Mouse (Mus musculus): ENCODE measurements around the gene Mrnip. TPM values are rescaled to one million over a fixed set of nuclear protein-coding genes. Genes with fewer than 3 reads are reported as not detected.

Mrnip gene
- polyA plus RNA-seq, 1 experiment from 2014 or later, result 12.8 TPM

- 64% methylated on average over 4 of the region's 4 CpGs for WGBS
- Histone ChIP-seq H3K4me2 (peak overlapping the region; percentile 51; the same call in 1 of the 2 replicates), H3K4me3 (no peak overlapping the region), H3K9ac (0 out of 2 replicates have a peak overlapping the region, but pooled peaks have one; percentile 11), H3K27me3 (replicated peaks) (no peaks in the 10 kb centered on the region), H3K27ac (replicated peaks) (no peak overlapping the region), H3K9me3 (no peaks in the 10 kb centered on the region), H3K4me1 (peaks cover 44% of the 10 kb centered on the region), H3K36me3 (no peaks in the 10 kb centered on the region)
- ATAC-seq (ENCODE audit: extremely low read depth, insufficient number of reproducible peaks, low FRiP score, low TSS enrichment), result no peak
Observed at GRCm38 (mm10) chr11:50216724-50217366, 42.6 kb downstream of the Mrnip start.

DNA sequence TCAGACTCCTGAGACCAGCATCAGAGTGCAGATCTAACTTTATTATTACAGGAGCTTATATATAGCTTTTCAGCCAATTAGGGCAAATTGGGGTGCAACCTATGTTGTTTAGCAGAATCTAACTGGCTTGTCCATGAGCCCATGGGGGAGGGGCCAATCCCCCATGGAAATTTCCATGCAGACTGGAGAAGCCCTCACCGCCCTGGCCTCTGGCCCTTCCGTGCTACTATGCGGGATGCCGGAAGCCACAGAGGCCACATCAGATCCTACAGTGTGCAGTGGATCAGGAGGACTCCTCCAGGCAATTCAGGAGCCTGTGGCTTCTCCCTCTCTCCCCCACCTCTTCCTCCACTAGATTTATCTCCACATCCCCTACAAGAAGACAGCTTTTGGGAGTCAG is 43.6 kb downstream of the Mrnip start:
- ATAC-seq (ENCODE audit: extremely low read depth, insufficient number of reproducible peaks, low FRiP score, low TSS enrichment), result no peak
- Histone ChIP-seq H3K4me1 (peaks cover 35% of the 10 kb centered on the region), H3K4me2 (no peak overlapping the region), H3K36me3 (no peaks in the 10 kb centered on the region), H3K27me3 (replicated peaks) (no peaks in the 10 kb centered on the region), H3K9me3 (no peaks in the 10 kb centered on the region), H3K9ac (no peak overlapping the region), H3K4me3 (no peak overlapping the region), H3K27ac (replicated peaks) (peak overlapping the region; percentile 36; the same call in 1 of the 2 replicates)
- WGBS, result 53% methylated on average over 4 of the region's 4 CpGs

DNA sequence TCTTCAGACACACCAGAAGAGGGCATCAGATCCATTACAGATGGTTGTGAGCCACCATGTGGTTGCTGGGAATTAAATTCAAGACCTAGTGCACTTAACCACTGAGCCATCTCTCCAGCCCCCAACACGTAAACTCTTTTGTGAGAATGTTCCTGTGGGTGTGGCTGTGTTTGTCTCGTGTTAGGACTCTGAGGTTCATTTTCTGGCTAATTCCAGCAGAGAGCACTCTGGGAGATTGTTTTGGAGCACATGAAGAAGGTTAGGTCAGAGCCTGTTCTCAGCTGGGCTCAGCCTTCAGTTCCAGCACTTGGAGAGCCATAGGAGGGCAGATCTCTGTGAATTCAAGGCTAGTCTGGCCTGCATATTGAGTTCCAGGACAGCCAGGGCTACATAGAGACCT is 45.6 kb downstream of the Mrnip start:
- Histone ChIP-seq H3K36me3 (no peaks in the 10 kb centered on the region), H3K27ac (replicated peaks) (no peak overlapping the region), H3K9me3 (no peaks in the 10 kb centered on the region), H3K4me2 (no peak overlapping the region), H3K9ac (no peak overlapping the region), H3K27me3 (replicated peaks) (no peaks in the 10 kb centered on the region), H3K4me1 (peaks cover 39% of the 10 kb centered on the region), H3K4me3 (no peak overlapping the region)
- no peak for ATAC-seq (ENCODE audit: extremely low read depth, insufficient number of reproducible peaks, low FRiP score, low TSS enrichment)
- 56% methylated on average over 2 of the region's 2 CpGs for WGBS

DNA sequence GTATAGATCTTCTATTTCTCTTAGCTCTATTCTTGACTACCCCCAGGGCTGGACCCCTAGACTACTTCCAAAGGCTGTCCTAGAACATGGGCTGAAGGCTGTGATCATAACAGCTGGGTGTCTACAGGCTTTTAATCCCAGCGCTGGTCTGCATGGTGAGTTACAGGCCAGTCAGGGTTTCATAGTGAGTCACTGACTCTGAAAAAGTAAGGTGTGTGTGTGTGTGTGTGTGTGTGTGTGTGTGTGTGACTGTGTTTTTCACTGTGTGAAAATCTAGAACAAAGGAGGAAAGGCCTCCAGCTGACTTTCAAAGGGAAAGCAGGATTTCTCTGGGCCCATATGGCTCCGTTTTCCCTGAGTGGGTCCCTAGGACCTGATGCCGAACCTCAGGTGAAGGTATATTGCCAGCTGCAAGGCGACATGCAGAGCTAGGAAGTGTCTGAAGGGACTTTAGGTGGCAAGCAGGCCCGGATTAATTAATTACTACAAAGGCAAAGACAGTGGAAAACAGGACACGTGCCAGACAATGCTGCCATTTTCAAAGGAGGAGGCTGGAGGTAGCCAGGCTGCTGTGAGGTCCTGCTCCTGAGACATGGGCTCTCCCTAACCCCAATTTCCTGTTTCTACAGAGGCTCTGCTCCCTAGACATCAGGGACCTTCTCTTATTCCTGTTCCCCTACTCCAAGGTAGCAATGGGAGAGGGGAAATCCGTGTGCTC is 48.5 kb downstream of the Mrnip start:
- peaks cover 39% of the 10 kb centered on the region for H3K4me1 ChIP-seq
- no peak for ATAC-seq (ENCODE audit: extremely low read depth, insufficient number of reproducible peaks, low FRiP score, low TSS enrichment)
- no peak overlapping the region for H3K4me3 ChIP-seq
- no peaks in the 10 kb centered on the region; the same call in 1 of the 2 replicates for H3K27me3 ChIP-seq (replicated peaks)
- H3K4me2 ChIP-seq, result peak overlapping the region; percentile 95; the same call in 1 of the 2 replicates
- no peak overlapping the region for H3K27ac ChIP-seq (replicated peaks)
- H3K9ac ChIP-seq, result no peak overlapping the region
- 60% methylated on average over 7 of the region's 7 CpGs for WGBS
- H3K36me3 ChIP-seq, result no peaks in the 10 kb centered on the region
- H3K9me3 ChIP-seq, result no peaks in the 10 kb centered on the region

- H3K9me3 ChIP-seq, result no peaks in the 10 kb centered on the region
- peak overlapping the region; percentile 98 for H3K9ac ChIP-seq
- H3K4me1 ChIP-seq, result peaks cover 43% of the 10 kb centered on the region
- H3K27me3 ChIP-seq (replicated peaks), result no peaks in the 10 kb centered on the region; the same call in none of the 2 replicates
- H3K36me3 ChIP-seq, result no peaks in the 10 kb centered on the region
- H3K4me3 ChIP-seq, result peak overlapping the region; percentile 93
- H3K4me2 ChIP-seq, result peak overlapping the region; percentile 95
- 6% methylated on average over 17 of the region's 17 CpGs for WGBS
- H3K27ac ChIP-seq (replicated peaks), result peak overlapping the region; percentile 88
- ATAC-seq (ENCODE audit: extremely low read depth, insufficient number of reproducible peaks, low FRiP score, low TSS enrichment), result no peak
Observed at GRCm38 (mm10) chr11:50223783-50224662, 49.8 kb downstream of the Mrnip start.

GRCm38 (mm10) chr11:50224671-50225530 is 50.7 kb downstream of the Mrnip start:
- no peaks in the 10 kb centered on the region for H3K9me3 ChIP-seq
- peak overlapping the region; percentile 95 for H3K4me2 ChIP-seq
- H3K36me3 ChIP-seq, result no peaks in the 10 kb centered on the region
- H3K4me3 ChIP-seq, result peak overlapping the region; percentile 93
- H3K27me3 ChIP-seq (replicated peaks), result peaks cover 8% of the 10 kb centered on the region
- under 1% methylated on average over 66 of the region's 70 CpGs for WGBS
- peaks cover 43% of the 10 kb centered on the region for H3K4me1 ChIP-seq
- ATAC-seq (ENCODE audit: extremely low read depth, insufficient number of reproducible peaks, low FRiP score, low TSS enrichment), result peak; percentile 84
- peak overlapping the region; percentile 88 for H3K27ac ChIP-seq (replicated peaks)
- peak overlapping the region; percentile 98 for H3K9ac ChIP-seq

- peak overlapping the region; percentile 93 for H3K4me3 ChIP-seq
- peak overlapping the region; percentile 88 for H3K27ac ChIP-seq (replicated peaks)
- H3K27me3 ChIP-seq (replicated peaks), result peaks cover 17% of the 10 kb centered on the region
- peak overlapping the region; percentile 95 for H3K4me2 ChIP-seq
- H3K36me3 ChIP-seq, result 0 out of 2 replicates have a peak, but pooled peaks cover 3% of the 10 kb centered on the region
- 0 out of 2 replicates have a peak, but pooled peaks have one; percentile 4 for ATAC-seq (ENCODE audit: extremely low read depth, insufficient number of reproducible peaks, low FRiP score, low TSS enrichment)
- no peaks in the 10 kb centered on the region for H3K9me3 ChIP-seq
- H3K4me1 ChIP-seq, result peaks cover 50% of the 10 kb centered on the region
- 4% methylated on average over 34 of the region's 34 CpGs for WGBS
- H3K9ac ChIP-seq, result peak overlapping the region; percentile 98
Observed at GRCm38 (mm10) chr11:50225611-50226378, 51.6 kb downstream of the Mrnip start.

- Histone ChIP-seq H3K4me2 (peak overlapping the region; percentile 95), H3K4me1 (peaks cover 53% of the 10 kb centered on the region), H3K27me3 (replicated peaks) (peaks cover 17% of the 10 kb centered on the region), H3K9me3 (no peaks in the 10 kb centered on the region), H3K9ac (peak overlapping the region; percentile 98), H3K27ac (replicated peaks) (peak overlapping the region; percentile 88), H3K36me3 (peaks cover 5% of the 10 kb centered on the region; the same call in 1 of the 2 replicates), H3K4me3 (peak overlapping the region; percentile 93)
- no peak for ATAC-seq (ENCODE audit: extremely low read depth, insufficient number of reproducible peaks, low FRiP score, low TSS enrichment)
- WGBS, result 28% methylated on average over 2 of the region's 2 CpGs
Observed at GRCm38 (mm10) chr11:50226406-50226805, 52.2 kb downstream of the Mrnip start.

DNA sequence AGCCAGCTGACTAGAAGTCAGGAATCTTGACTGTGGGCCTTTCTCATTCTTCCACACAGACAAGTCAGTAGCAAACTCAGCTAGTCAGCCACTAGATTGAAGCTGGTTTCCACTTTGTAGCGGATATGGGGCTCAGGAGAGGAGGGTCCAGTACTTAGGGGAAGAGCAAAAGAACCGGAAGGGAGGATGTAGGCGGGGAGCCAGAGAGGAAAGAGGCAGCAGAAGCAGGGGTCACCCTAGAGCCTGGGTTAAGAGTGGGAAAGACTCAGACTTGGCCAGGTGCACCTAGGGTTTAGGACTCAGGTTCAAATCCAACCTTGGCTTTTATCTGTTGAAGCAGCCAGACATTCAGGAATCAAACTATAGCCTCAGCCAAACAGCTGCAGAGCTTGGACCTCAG is 53.0 kb downstream of the Mrnip start:
- Histone ChIP-seq H3K36me3 (peaks cover 13% of the 10 kb centered on the region), H3K9me3 (no peaks in the 10 kb centered on the region), H3K4me3 (peak overlapping the region; percentile 93; the same call in 1 of the 2 replicates), H3K27me3 (replicated peaks) (peaks cover 21% of the 10 kb centered on the region), H3K4me2 (peak overlapping the region; percentile 95), H3K27ac (replicated peaks) (peak overlapping the region; percentile 88), H3K9ac (peak overlapping the region; percentile 98; the same call in 1 of the 2 replicates), H3K4me1 (peaks cover 53% of the 10 kb centered on the region)
- no peak for ATAC-seq (ENCODE audit: extremely low read depth, insufficient number of reproducible peaks, low FRiP score, low TSS enrichment)
- WGBS, result 78% methylated on average over 3 of the region's 3 CpGs

GRCm38 (mm10) chr11:50227736-50228135 is 53.5 kb downstream of the Mrnip start:
- 91% methylated on average over 4 of the region's 4 CpGs for WGBS
- Histone ChIP-seq H3K4me3 (no peak overlapping the region), H3K9ac (no peak overlapping the region; the same call in 1 of the 2 replicates), H3K4me2 (peak overlapping the region; percentile 95; the same call in 1 of the 2 replicates), H3K9me3 (no peaks in the 10 kb centered on the region), H3K36me3 (peaks cover 18% of the 10 kb centered on the region), H3K27me3 (replicated peaks) (peaks cover 26% of the 10 kb centered on the region), H3K4me1 (peaks cover 53% of the 10 kb centered on the region), H3K27ac (replicated peaks) (no peak overlapping the region)
- ATAC-seq (ENCODE audit: extremely low read depth, insufficient number of reproducible peaks, low FRiP score, low TSS enrichment), result no peak
